Mouse (Mus musculus) neural tube, embryonic 12.5 days (tissue): ENCODE data around the gene Fbxo39. TPM values are rescaled to one million over a fixed set of nuclear protein-coding genes. Genes with fewer than 3 reads are reported as not detected.

Experiments
- ATAC-seq: fragments of 200-750 bp; cut with Nextera tagmentation; 2 replicates; pipeline ENCODE4 v1.8.0; 2017; ENCODE audit warnings: low read depth, mild to moderate bottlenecking, moderate TSS enrichment, moderate library complexity; ENCODE audit not compliant: low FRiP score
- H3K27ac ChIP-seq: fragments of 300-500 bp; sonication (generic); 2 replicates; pipeline ENCODE4 v1.5.1; 2016
- H3K27me3 ChIP-seq: fragments of 300-500 bp; sonication (generic); replicated peaks from 2 replicates; pipeline ENCODE4 v1.6.1; 2016; ENCODE audit warnings: mild to moderate bottlenecking
- H3K36me3 ChIP-seq: fragments of 300-500 bp; sonication (generic); 2 replicates; pipeline ENCODE4 v1.6.1; 2016; ENCODE audit warnings: mild to moderate bottlenecking
- H3K4me1 ChIP-seq: fragments of 300-500 bp; sonication (generic); 2 replicates; pipeline ENCODE4 v1.6.1; 2016
- H3K4me2 ChIP-seq: fragments of 300-500 bp; sonication (generic); replicated peaks from 2 replicates; pipeline ENCODE4 v1.6.1; 2016; ENCODE audit warnings: mild to moderate bottlenecking
- H3K4me3 ChIP-seq: fragments of 300-500 bp; sonication (generic); 2 replicates; pipeline ENCODE4 v1.5.1; 2016
- H3K9ac ChIP-seq: fragments of 300-500 bp; sonication (generic); 2 replicates; pipeline ENCODE4 v1.6.1; 2016; ENCODE audit warnings: mild to moderate bottlenecking
- H3K9me3 ChIP-seq: fragments of 300-500 bp; sonication (generic); 2 replicates; pipeline ENCODE4 v1.6.1; 2016; ENCODE audit warnings: mild to moderate bottlenecking
- WGBS: fragments of 180-500 bp; shearing (Covaris S2); methylation state at CpG from one replicate; pipeline ENCODE4 v1.1.7; 2016; 5-methylcytosine and 5-hydroxymethylcytosine counted together
- polyA plus RNA-seq: library from polyadenylated mRNA; unstranded; fragments of >200 nt; fragmentation: Nextera tagmentation; extraction: Ambion mirVana; gene quantifications from 2 replicates; pipeline ENCODE4 v1.2.1, GENCODE M21; 2016

Gene Fbxo39
- polyA plus RNA-seq = not detected in 2 replicates

DNA sequence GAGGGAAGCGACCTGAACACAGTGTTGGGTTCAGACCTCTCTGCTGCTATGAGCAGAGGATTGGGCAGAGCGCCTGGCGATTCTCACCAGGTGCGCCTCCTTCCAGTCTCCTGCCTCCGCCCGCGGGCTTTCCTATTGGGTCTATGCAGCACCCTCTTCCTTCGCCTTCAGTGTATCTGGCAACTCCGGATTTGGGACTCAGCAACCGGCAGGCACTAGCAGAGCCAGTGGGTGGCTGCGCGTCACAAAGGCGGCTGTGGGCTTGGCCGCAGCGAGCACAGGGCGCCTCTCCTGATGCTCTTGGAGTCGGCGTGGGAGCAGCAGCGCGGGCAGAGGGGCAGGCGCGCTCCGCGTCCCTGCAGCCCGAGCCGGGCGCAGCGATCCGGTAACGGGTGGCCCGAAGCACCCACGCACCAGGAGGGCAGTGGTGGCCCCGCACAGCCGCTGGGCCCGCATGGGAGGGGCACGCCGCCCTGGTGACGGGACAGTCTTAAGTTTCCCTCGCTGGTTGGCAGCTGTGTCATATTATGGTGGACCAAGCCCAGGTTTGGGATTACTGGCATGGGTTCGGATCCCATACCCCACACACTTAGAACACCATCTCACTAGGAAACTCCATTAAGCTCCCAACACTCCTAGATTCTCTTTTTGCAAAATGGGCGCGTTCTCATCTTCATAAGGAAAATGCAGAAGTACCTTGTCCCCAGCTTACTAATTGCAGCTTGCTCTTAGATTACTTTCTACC lies at the start of gene Fbxo39:
Gene Fbxo39, plus strand, starts transcription at position 294 of the 745 bp plus-strand sequence.
- no peak within 1 kb of the TSS for H3K27ac ChIP-seq
- peaks cover 5% of the 10 kb centered on the region for H3K4me1 ChIP-seq
- H3K4me2 ChIP-seq = peak within 1 kb of the TSS; percentile 60
- peak within 1 kb of the TSS; percentile 34 for H3K4me3 ChIP-seq
- no peaks in the 10 kb centered on the region for H3K9me3 ChIP-seq
- H3K9ac ChIP-seq = peak within 1 kb of the TSS; percentile 35; the same call in 1 of the 2 replicates
- no peaks in the 10 kb centered on the region for H3K36me3 ChIP-seq
- peaks cover 28% of the 10 kb centered on the region for H3K27me3 ChIP-seq
- ATAC-seq = no peak
- WGBS = 13% methylated on average over 42 of the region's 42 CpGs

- peaks cover 33% of the 10 kb centered on the region for H3K27me3 ChIP-seq
- no peaks in the 10 kb centered on the region for H3K36me3 ChIP-seq
- WGBS = 4% methylated on average over 11 of the region's 11 CpGs
- H3K9ac ChIP-seq = no peak overlapping the region
- H3K4me2 ChIP-seq = peak overlapping the region; percentile 72
- H3K4me3 ChIP-seq = no peak overlapping the region
- H3K27ac ChIP-seq = no peak overlapping the region
- H3K9me3 ChIP-seq = no peaks in the 10 kb centered on the region
- peaks cover 16% of the 10 kb centered on the region for H3K4me1 ChIP-seq
- ATAC-seq = no peak
Observed at GRCm38 (mm10) chr11:72265483-72265882, 48.8 kb upstream of the Fbxo39 start.

GRCm38 (mm10) chr11:72266207-72266959 lies 47.9 kb upstream of the Fbxo39 start:
- ATAC-seq = peak; percentile 94
- peaks cover 16% of the 10 kb centered on the region for H3K4me1 ChIP-seq
- peak overlapping the region; percentile 38 for H3K4me3 ChIP-seq
- WGBS = 2% methylated on average over 46 of the region's 46 CpGs
- H3K27me3 ChIP-seq = peaks cover 33% of the 10 kb centered on the region
- H3K9ac ChIP-seq = peak overlapping the region; percentile 44
- no peak overlapping the region for H3K27ac ChIP-seq
- no peaks in the 10 kb centered on the region for H3K9me3 ChIP-seq
- H3K4me2 ChIP-seq = peak overlapping the region; percentile 72
- H3K36me3 ChIP-seq = no peaks in the 10 kb centered on the region

GRCm38 (mm10) chr11:72266960-72267560 lies 47.2 kb upstream of the Fbxo39 start, which contains the start of gene Slc13a5:
Gene Slc13a5 (minus strand): TSS chr11:72267222.
- H3K27me3 ChIP-seq = peaks cover 33% of the 10 kb centered on the region
- H3K9ac ChIP-seq = peak within 1 kb of the TSS; percentile 44
- H3K4me3 ChIP-seq = peak within 1 kb of the TSS; percentile 38
- ATAC-seq = peak; percentile 48
- WGBS = 1% methylated on average over 36 of the region's 36 CpGs
- H3K4me2 ChIP-seq = peak within 1 kb of the TSS; percentile 72
- H3K36me3 ChIP-seq = no peaks in the 10 kb centered on the region
- H3K9me3 ChIP-seq = no peaks in the 10 kb centered on the region
- no peak within 1 kb of the TSS for H3K27ac ChIP-seq
- peaks cover 16% of the 10 kb centered on the region for H3K4me1 ChIP-seq

DNA sequence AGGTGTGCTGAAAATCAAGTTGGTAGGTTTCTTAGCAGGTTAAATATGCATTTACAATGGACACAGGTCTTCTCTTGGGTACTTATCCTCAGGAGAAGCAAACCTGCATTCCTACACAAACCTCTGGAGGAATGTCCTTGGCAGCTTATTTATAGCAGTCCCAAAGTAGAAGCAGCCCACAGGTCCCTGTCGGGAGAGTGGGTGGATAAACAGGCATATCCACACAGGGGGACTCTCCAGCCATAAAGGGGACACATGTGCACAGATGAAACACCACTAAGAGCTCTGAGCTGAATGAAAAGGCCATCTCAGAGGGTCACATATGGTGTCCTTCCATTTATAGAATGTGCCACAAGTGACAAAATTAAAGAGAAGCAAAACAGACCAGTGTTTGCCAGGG lies 42.5 kb upstream of the Fbxo39 start:
- Histone ChIP-seq H3K9me3 (no peaks in the 10 kb centered on the region), H3K4me1 (0 out of 2 replicates have a peak, but pooled peaks cover under 1% of the 10 kb centered on the region), H3K4me2 (no peak overlapping the region), H3K27me3 (peaks cover 9% of the 10 kb centered on the region; the same call in 1 of the 2 replicates), H3K27ac (no peak overlapping the region), H3K36me3 (no peaks in the 10 kb centered on the region), H3K4me3 (no peak overlapping the region), H3K9ac (no peak overlapping the region)
- 51% methylated on average over 1 of the region's 1 CpGs for WGBS
- ATAC-seq = no peak

- H3K27me3 ChIP-seq = no peaks in the 10 kb centered on the region
- ATAC-seq = no peak
- H3K9me3 ChIP-seq = no peaks in the 10 kb centered on the region
- H3K4me3 ChIP-seq = no peak overlapping the region
- no peak overlapping the region for H3K4me2 ChIP-seq
- WGBS = 77% methylated on average over 3 of the region's 3 CpGs
- no peaks in the 10 kb centered on the region for H3K36me3 ChIP-seq
- no peaks in the 10 kb centered on the region for H3K4me1 ChIP-seq
- H3K27ac ChIP-seq = no peak overlapping the region
- no peak overlapping the region for H3K9ac ChIP-seq
Observed at GRCm38 (mm10) chr11:72273341-72273740, 40.9 kb upstream of the Fbxo39 start.

DNA sequence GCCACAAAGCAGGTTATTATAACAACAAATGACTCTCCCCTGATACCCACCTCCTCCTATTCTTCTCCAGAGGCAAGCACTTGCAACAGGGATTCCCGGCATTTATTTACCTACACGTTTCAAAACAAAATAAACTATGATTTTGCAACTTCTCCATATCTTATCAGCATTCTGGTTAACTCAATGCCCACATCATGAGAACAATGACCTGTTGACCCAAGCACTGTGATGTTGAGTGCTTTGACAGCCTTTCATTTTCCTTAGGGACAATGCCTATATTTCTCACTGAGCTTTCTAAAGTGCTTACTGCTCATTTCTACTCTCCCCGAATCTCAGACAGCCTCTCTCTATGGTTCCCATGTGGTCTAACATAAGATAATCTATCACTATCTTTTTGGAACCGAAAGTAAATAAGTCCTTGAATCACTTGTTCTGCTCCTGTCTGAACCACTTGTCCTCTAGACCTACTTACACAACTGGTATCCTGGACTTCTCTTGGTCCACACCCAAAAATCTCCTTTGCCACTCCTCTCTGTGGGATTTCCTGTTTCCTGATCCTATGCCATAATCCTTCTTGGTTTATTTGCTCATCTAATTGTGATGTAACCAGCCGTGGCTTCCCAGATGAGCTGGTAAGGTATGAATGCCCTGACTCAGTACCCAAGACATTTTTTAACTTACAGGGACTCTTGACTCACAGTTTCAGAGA lies 32.9 kb upstream of the Fbxo39 start:
- H3K27me3 ChIP-seq = no peaks in the 10 kb centered on the region
- H3K27ac ChIP-seq = no peak overlapping the region
- H3K9ac ChIP-seq = no peak overlapping the region
- no peak overlapping the region for H3K4me3 ChIP-seq
- H3K4me2 ChIP-seq = no peak overlapping the region
- no peaks in the 10 kb centered on the region for H3K4me1 ChIP-seq
- H3K36me3 ChIP-seq = no peaks in the 10 kb centered on the region
- WGBS = 84% methylated on average over 5 of the region's 5 CpGs
- H3K9me3 ChIP-seq = no peaks in the 10 kb centered on the region
- no peak for ATAC-seq

DNA sequence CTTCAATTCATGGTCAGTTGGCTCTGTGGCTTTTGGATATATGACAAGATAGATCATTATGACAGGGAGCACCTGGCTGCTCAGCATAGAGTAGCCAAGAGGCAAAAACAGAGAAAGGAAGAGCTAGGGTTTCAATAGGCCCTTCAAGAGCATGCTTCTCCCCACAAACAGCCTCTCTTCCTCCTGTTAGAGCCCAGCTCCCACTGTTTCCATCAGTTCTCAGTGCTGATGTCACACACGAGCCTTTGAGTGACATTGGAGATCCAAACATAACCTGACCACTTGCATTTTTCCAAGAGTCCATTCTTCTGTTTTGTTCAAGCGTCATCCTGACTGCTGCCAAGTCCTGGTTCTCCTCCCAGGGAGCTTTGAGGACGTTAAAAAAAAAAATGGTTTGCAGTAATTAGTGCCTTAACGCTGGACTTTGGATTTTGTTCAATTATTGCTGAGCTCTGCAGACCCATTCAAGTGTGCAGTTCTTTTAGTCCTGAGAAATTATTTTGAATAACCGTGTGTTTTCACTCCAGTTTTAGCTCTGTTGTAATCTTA lies 32.3 kb upstream of the Fbxo39 start:
- Histone ChIP-seq H3K9ac (no peak overlapping the region), H3K27ac (no peak overlapping the region), H3K4me2 (no peak overlapping the region), H3K27me3 (no peaks in the 10 kb centered on the region), H3K4me1 (no peaks in the 10 kb centered on the region), H3K9me3 (no peaks in the 10 kb centered on the region), H3K36me3 (no peaks in the 10 kb centered on the region), H3K4me3 (no peak overlapping the region)
- no peak for ATAC-seq
- 78% methylated on average over 5 of the region's 5 CpGs for WGBS

- no peaks in the 10 kb centered on the region for H3K36me3 ChIP-seq
- no peak for ATAC-seq
- no peak overlapping the region for H3K9ac ChIP-seq
- no peaks in the 10 kb centered on the region for H3K4me1 ChIP-seq
- no peaks in the 10 kb centered on the region for H3K27me3 ChIP-seq
- 89% methylated on average over 16 of the region's 16 CpGs for WGBS
- no peak overlapping the region for H3K4me2 ChIP-seq
- H3K9me3 ChIP-seq = no peaks in the 10 kb centered on the region
- no peak overlapping the region for H3K4me3 ChIP-seq
- H3K27ac ChIP-seq = no peak overlapping the region
Observed at GRCm38 (mm10) chr11:72283486-72284224, 30.6 kb upstream of the Fbxo39 start.

GRCm38 (mm10) chr11:72284532-72285182 lies 29.6 kb upstream of the Fbxo39 start:
- WGBS = 84% methylated on average over 14 of the region's 14 CpGs
- Histone ChIP-seq H3K4me3 (no peak overlapping the region), H3K4me2 (no peak overlapping the region), H3K27me3 (no peaks in the 10 kb centered on the region), H3K27ac (no peak overlapping the region), H3K9me3 (no peaks in the 10 kb centered on the region), H3K4me1 (no peaks in the 10 kb centered on the region), H3K36me3 (no peaks in the 10 kb centered on the region), H3K9ac (no peak overlapping the region)
- ATAC-seq = no peak
